Mouse (Mus musculus) liver, embryonic 14.5 days (tissue): Measurements from ENCODE around the gene Hoxa5.

ENCODE experiments used
- CTCF ChIP-seq: IDR thresholded peaks from 2 replicates; pipeline ENCODE4 v1.5.1; 2016; ENCODE audit warnings: antibody characterized with exemption, low read depth, control low read depth
- EP300 ChIP-seq: IDR thresholded peaks from 2 replicates; pipeline ENCODE4 v1.6.1; 2016; ENCODE audit warnings: antibody characterized with exemption, low read depth

DNA sequence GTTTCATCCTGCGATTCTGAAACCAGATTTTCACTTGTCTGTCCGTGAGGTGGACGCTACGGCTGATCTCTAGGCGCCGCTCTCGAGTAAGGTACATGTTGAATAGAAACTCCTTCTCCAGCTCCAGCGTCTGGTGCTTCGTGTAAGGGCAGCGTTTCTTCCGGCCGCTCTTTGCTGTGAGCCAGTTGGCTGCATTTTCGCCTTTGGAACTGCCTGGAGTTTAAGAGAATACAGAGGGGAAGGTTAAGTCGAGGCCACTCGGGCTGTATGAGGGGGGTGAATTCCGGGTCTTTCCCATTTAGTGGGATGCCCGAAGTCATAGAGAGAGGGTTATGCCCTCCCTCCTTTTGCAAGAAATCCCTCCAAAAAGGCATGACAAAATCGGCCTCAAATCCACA is 28.2 kb upstream of the Hoxa5 start:
- no peak for TF ChIP-seq CTCF
- TF ChIP-seq EP300: no peak
